In the genomic region with DNA sequence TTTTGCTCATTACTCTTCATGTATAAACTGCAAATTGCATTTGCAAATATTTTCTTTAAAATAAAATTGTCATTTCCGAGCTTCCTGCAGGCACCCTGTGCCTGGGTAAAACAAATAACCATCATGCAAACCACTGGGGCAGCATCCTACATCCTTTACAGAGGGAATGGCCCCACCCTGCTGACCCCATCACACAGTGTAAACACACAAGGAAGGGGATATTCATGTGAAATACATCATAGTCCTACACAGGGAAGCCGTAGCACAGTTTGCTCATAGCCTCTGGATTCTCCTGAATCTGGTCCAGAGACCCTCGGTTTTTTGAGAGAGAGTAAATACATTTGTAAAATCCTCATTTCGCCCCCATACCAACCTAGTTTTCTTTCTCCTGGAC, we compare ENCODE assay signal across 15 mouse cellular contexts.
DNase-seq lines count a peak whose midpoint lies in the region; ATAC-seq and TF ChIP-seq lines count a peak whose summit lies in the region.
"Had no signal": no experiment of that assay in that cellular context is flagged by ENCODE, and none has a peak within 500 bp of the region (broad histone marks: within the 10 kb centered on the region; RNA-seq: fewer than 3 reads in every experiment).

No protein-coding gene starts in this region.

- TF ChIP-seq CTCF in layer of hippocampus, adult 2 months (conservative IDR thresholded peaks at IDR 0.05), result no peak

- ATAC-seq in heart, embryonic 13.5 days (ENCODE audit: extremely low read depth, insufficient number of reproducible peaks, low FRiP score, low TSS enrichment), result no peak
- peak; percentile 46; the same call in 1 of the 2 replicates for ATAC-seq in forebrain, embryonic 14.5 days
- ATAC-seq in forebrain, embryonic 16.5 days, result peak; percentile 27; the same call in 1 of the 2 replicates

- H3K4me2 ChIP-seq in heart, embryonic 13.5 days, result peak overlapping the region; percentile 34
- no peak overlapping the region for H3K4me2 ChIP-seq in forebrain, embryonic 14.5 days (ENCODE audit: low read length)
- no peak overlapping the region for H3K4me2 ChIP-seq in forebrain, embryonic 16.5 days (ENCODE audit: low read length)
- H3K4me2 ChIP-seq: embryonic facial prominence, embryonic 15.5 days; limb, embryonic 13.5 days; liver, embryonic 15.5 days had no signal

- 68% methylated on average over 4 of the region's 4 CpGs for WGBS in heart, embryonic 13.5 days
- WGBS in forebrain, embryonic 14.5 days, result 71% methylated on average over 4 of the region's 4 CpGs
- 69% methylated on average over 4 of the region's 4 CpGs for WGBS in forebrain, embryonic 16.5 days

- no peaks in the 10 kb centered on the region for H3K36me3 ChIP-seq in heart, embryonic 13.5 days
- H3K36me3 ChIP-seq in forebrain, embryonic 14.5 days (ENCODE audit: control insufficient read depth, insufficient read depth, low read length), result no peaks in the 10 kb centered on the region
- H3K36me3 ChIP-seq in forebrain, embryonic 16.5 days (ENCODE audit: control insufficient read depth, insufficient read depth), result no peaks in the 10 kb centered on the region
- H3K36me3 ChIP-seq: embryonic facial prominence, embryonic 15.5 days; G1E; limb, embryonic 13.5 days; liver, embryonic 15.5 days had no signal

- peaks cover 15% of the 10 kb centered on the region for H3K4me1 ChIP-seq in heart, embryonic 13.5 days
- no peaks in the 10 kb centered on the region; the same call in 1 of the 2 replicates for H3K4me1 ChIP-seq in forebrain, embryonic 14.5 days (ENCODE audit: control insufficient read depth, insufficient read depth, low read length)
- H3K4me1 ChIP-seq in forebrain, embryonic 16.5 days (replicated peaks; ENCODE audit: control insufficient read depth, insufficient read depth, low read length), result peaks cover 4% of the 10 kb centered on the region; the same call in 1 of the 2 replicates
- H3K4me1 ChIP-seq: liver, embryonic 15.5 days had no signal

- no peaks in the 10 kb centered on the region for H3K27me3 ChIP-seq in heart, embryonic 13.5 days (replicated peaks)
- H3K27me3 ChIP-seq in forebrain, embryonic 14.5 days (replicated peaks; ENCODE audit: control insufficient read depth, insufficient read depth, low read length), result no peaks in the 10 kb centered on the region
- H3K27me3 ChIP-seq in forebrain, embryonic 16.5 days (replicated peaks; ENCODE audit: control insufficient read depth, insufficient read depth, low read length), result no peaks in the 10 kb centered on the region
- H3K27me3 ChIP-seq: embryonic facial prominence, embryonic 15.5 days; limb, embryonic 13.5 days; liver, embryonic 15.5 days had no signal

- no peak overlapping the region for H3K9ac ChIP-seq in heart, embryonic 13.5 days
- H3K9ac ChIP-seq in forebrain, embryonic 14.5 days (ENCODE audit: low read length), result no peak overlapping the region
- H3K9ac ChIP-seq in forebrain, embryonic 16.5 days (replicated peaks; ENCODE audit: low read depth, low read length), result no peak overlapping the region
- H3K9ac ChIP-seq: embryonic facial prominence, embryonic 15.5 days; limb, embryonic 13.5 days; liver, embryonic 15.5 days had no signal

- H3K4me3 ChIP-seq in heart, embryonic 13.5 days, result no peak overlapping the region
- H3K4me3 ChIP-seq in layer of hippocampus, adult 2 months, result no peak overlapping the region
- no peak overlapping the region for H3K4me3 ChIP-seq in forebrain, embryonic 14.5 days (ENCODE audit: low read depth, low read length)
- H3K4me3 ChIP-seq in forebrain, embryonic 16.5 days (replicated peaks; ENCODE audit: low read length), result no peak overlapping the region
- H3K4me3 ChIP-seq: embryonic facial prominence, embryonic 15.5 days; limb, embryonic 13.5 days; liver, embryonic 15.5 days had no signal

- H3K27ac ChIP-seq in heart, embryonic 13.5 days (replicated peaks), result peak overlapping the region; percentile 90
- peak overlapping the region; percentile 68 for H3K27ac ChIP-seq in layer of hippocampus, adult 2 months
- H3K27ac ChIP-seq in forebrain, embryonic 14.5 days (ENCODE audit: low read depth, low read length), result no peak overlapping the region
- H3K27ac ChIP-seq in forebrain, embryonic 16.5 days (ENCODE audit: low read length), result no peak overlapping the region
- H3K27ac ChIP-seq: embryonic facial prominence, embryonic 15.5 days; limb, embryonic 13.5 days; liver, embryonic 15.5 days had no signal

- no peaks in the 10 kb centered on the region for H3K9me3 ChIP-seq in heart, embryonic 13.5 days
- H3K9me3 ChIP-seq in forebrain, embryonic 14.5 days (replicated peaks; ENCODE audit: control insufficient read depth, low read length), result no peaks in the 10 kb centered on the region
- H3K9me3 ChIP-seq in forebrain, embryonic 16.5 days (ENCODE audit: control insufficient read depth, low read length), result no peaks in the 10 kb centered on the region
- H3K9me3 ChIP-seq: embryonic facial prominence, embryonic 15.5 days; limb, embryonic 13.5 days; liver, embryonic 15.5 days had no signal

- no peak for DNase-seq in heart, adult 8-10 months (ENCODE audit: low spot score)
- no peak for DNase-seq in layer of hippocampus, adult 2 months (ENCODE audit: low spot score in 2 of 2)
- no peak for DNase-seq in layer of hippocampus, adult 9-10 months (ENCODE audit: low spot score)
- no peak for DNase-seq in forebrain, embryonic 14.5 days (ENCODE audit: low spot score)
- no peak for DNase-seq in spleen, adult 18-20 months
- DNase-seq: adrenal gland, adult 2 months; gastrocnemius, postnatal 14 days; lung, postnatal 14 days; thymus, adult 2 months had no signal

Comparison
In these comparisons a context has a peak if more than half of its experiments do, and no peak if none do; other contexts are left out.
1. H3K27ac ChIP-seq: peak in heart, embryonic 13.5 days (single experiment) and layer of hippocampus, adult 2 months (single experiment); none in forebrain, embryonic 14.5 days (single experiment) and forebrain, embryonic 16.5 days (single experiment).